Mouse (Mus musculus): ENCODE measurements around the gene Hps3. TPM values are rescaled to one million over a fixed set of nuclear protein-coding genes. Genes with fewer than 3 reads are reported as not detected.
A peak's percentile ranks its signal among the peaks of the same experiment; 100 is the strongest.
"Not testable (repeated sequence)": the region's sequence is repeated elsewhere in the genome, so short reads cannot be mapped to it uniquely, and the experiment has no call there.

Gene Hps3
- total RNA-seq, 2 experiments from 2014 or later, result 25.1 to 39.4 TPM

DNA sequence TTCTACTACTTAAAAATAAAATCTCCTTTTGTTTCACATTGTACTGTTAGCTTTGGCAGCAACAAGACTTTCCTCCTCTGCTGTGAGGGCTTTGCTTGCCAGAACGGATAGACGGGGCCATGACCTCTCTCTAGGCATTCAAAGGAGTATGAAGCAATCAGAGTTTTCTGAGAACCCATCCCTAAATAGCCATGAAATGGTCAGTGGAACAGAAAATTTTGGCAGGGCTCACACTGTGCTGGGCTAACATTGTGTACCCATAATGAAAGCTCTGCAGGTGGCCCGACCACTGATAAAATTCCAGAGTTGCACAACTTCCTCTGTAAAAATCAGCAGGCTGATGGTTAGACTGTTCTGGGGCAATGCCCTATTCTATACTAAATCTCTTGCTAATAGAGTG is 81.2 kb downstream of the Hps3 start:
- peak; percentile 90 for ATAC-seq (replicated peaks; ENCODE audit: poor library complexity, severe bottlenecking)

- ATAC-seq (replicated peaks; ENCODE audit: poor library complexity, severe bottlenecking), result no peak
Measured at GRCm38 (mm10) chr3:19953425-19953824, 81.7 kb downstream of the Hps3 start.

GRCm38 (mm10) chr3:19949401-19949800 is 85.7 kb downstream of the Hps3 start:
- ATAC-seq (replicated peaks; ENCODE audit: poor library complexity, severe bottlenecking), result not testable (repeated sequence)

GRCm38 (mm10) chr3:19948552-19948951 is 86.6 kb downstream of the Hps3 start:
- no peak for ATAC-seq (replicated peaks; ENCODE audit: poor library complexity, severe bottlenecking)

Other genes starting within 250 kb of the Hps3 start
- 2.9 and 4.5 TPM in 2 replicates for gene Cp, start 78.3 kb downstream of the Hps3 start, total RNA-seq (2014; fragmentation: Nextera tagmentation)
- 0.05 and 0.69 TPM in 2 replicates for gene Cp, start 78.3 kb downstream of the Hps3 start, total RNA-seq (2017)
- gene Hltf, start 22.5 kb upstream of the Hps3 start, total RNA-seq (2014; fragmentation: Nextera tagmentation), result 32.6 and 46.6 TPM in 2 replicates
- 44.2 and 49.6 TPM in 2 replicates for gene Hltf, start 22.5 kb upstream of the Hps3 start, total RNA-seq (2017)
- 91.3 and 95.1 TPM in 2 replicates for gene Gyg, start 120.0 kb upstream of the Hps3 start, total RNA-seq (2014; fragmentation: Nextera tagmentation)
- gene Gyg, start 120.0 kb upstream of the Hps3 start, total RNA-seq (2017), result 48.5 and 57.6 TPM in 2 replicates
- gene Cpa3, start 206.9 kb upstream of the Hps3 start, total RNA-seq (2014; fragmentation: Nextera tagmentation), result 74.5 and 86.9 TPM in 2 replicates
- 89.5 and 112 TPM in 2 replicates for gene Cpa3, start 206.9 kb upstream of the Hps3 start, total RNA-seq (2017)
- gene Cpb1, start 240.4 kb upstream of the Hps3 start, total RNA-seq (2014; fragmentation: Nextera tagmentation), result not detected in 2 replicates
- not detected in 2 replicates for gene Cpb1, start 240.4 kb upstream of the Hps3 start, total RNA-seq (2017)